Mouse (Mus musculus) CH12.LX (cell line): ENCODE results near the gene Ptms. TPM values are rescaled to one million over a fixed set of nuclear protein-coding genes. Genes with fewer than 3 reads are reported as not detected.

Source experiments
- DNase-seq: peaks from one replicate; pipeline ENCODE4 v3.0.0-alpha.2; 2013; ENCODE audit errors: extremely low read depth
- H3K27ac ChIP-seq: 2 replicates; pipeline ENCODE4 v1.5.1; 2012; ENCODE audit warnings: low read depth, mild to moderate bottlenecking, control low read depth, moderate library complexity; ENCODE audit not compliant: insufficient read depth
- H3K27me3 ChIP-seq: replicated peaks from 2 replicates; pipeline ENCODE3; 2012; ENCODE audit warnings: inconsistent platforms
- H3K36me3 ChIP-seq, 2 experiments: replicated peaks in 1 of 2; 2 replicates each; pipeline versions ENCODE3 to v1.6.1; 2012; ENCODE audit warnings: inconsistent platforms in 1 of 2, low read length in 1 of 2, mild to moderate bottlenecking in 1 of 2, mixed read lengths in 1 of 2, moderate library complexity in 1 of 2; ENCODE audit not compliant: control insufficient read depth in 1 of 2, insufficient read depth in 1 of 2
- H3K4me1 ChIP-seq, 2 experiments: 2 replicates each; pipeline ENCODE4 v1.6.1; 2012; ENCODE audit warnings: inconsistent platforms in 1 of 2, moderate library complexity in 1 of 2; ENCODE audit not compliant: insufficient read depth in 2 of 2, control insufficient read depth in 1 of 2
- H3K4me2 ChIP-seq: 2 replicates; pipeline ENCODE4 v1.6.1; 2012; ENCODE audit warnings: low read depth, mild to moderate bottlenecking, control low read depth; ENCODE audit not compliant: poor library complexity, insufficient read depth, severe bottlenecking
- H3K4me3 ChIP-seq, 3 experiments: fragments of 150-350 bp in 1 of 3; sonication (generic) in 1 of 3; replicated peaks in 1 of 3; 2 replicates each; pipeline versions ENCODE3 to v1.5.1; 2011 to 2012; ENCODE audit warnings: low read depth in 2 of 3, low read length in 2 of 3, mild to moderate bottlenecking in 2 of 3, moderate library complexity in 2 of 3, control low read depth in 1 of 3, improper control_type of control experiment in 1 of 3, inconsistent platforms in 1 of 3, mixed read lengths in 1 of 3; ENCODE audit not compliant: poor library complexity in 1 of 3
- H3K79me2 ChIP-seq: replicated peaks from 2 replicates; pipeline ENCODE4 v1.6.1; 2012; ENCODE audit warnings: mild to moderate bottlenecking, moderate library complexity; ENCODE audit not compliant: control insufficient read depth, poor library complexity, insufficient read depth, severe bottlenecking; ENCODE audit errors: extremely low read depth
- H3K9ac ChIP-seq: 2 replicates; pipeline ENCODE4 v1.6.1; 2012; ENCODE audit warnings: low read depth, mild to moderate bottlenecking, control low read depth, moderate library complexity; ENCODE audit not compliant: insufficient read depth
- H3K9me3 ChIP-seq: replicated peaks from 2 replicates; pipeline ENCODE3; 2012; ENCODE audit warnings: low read length, inconsistent platforms, mixed read lengths
- BHLHE40 ChIP-seq: IDR thresholded peaks from 2 replicates; pipeline ENCODE4 v1.6.1; 2011; ENCODE audit warnings: mild to moderate bottlenecking, low read depth, low read length, improper control_type of control experiment
- CHD2 ChIP-seq: IDR thresholded peaks from 2 replicates; pipeline ENCODE4 v1.6.1; 2011; ENCODE audit warnings: low read length, improper control_type of control experiment
- CTCF ChIP-seq, 2 experiments: IDR thresholded peaks in 1 of 2; conservative IDR thresholded peaks in 1 of 2; 2 replicates each; pipeline ENCODE4 v1.5.1; 2011 to 2012; ENCODE audit warnings: low read depth in 2 of 2, low read length in 2 of 2, improper control_type of control experiment in 1 of 2, inconsistent platforms in 1 of 2, mild to moderate bottlenecking in 1 of 2, moderate library complexity in 1 of 2
- ELF1 ChIP-seq: IDR thresholded peaks from 2 replicates; pipeline ENCODE4 v1.6.1; 2014; ENCODE audit warnings: low read depth, mild to moderate bottlenecking, inconsistent platforms, low read length, improper control_type of control experiment
- EP300 ChIP-seq: IDR thresholded peaks from 2 replicates; pipeline ENCODE4 v1.6.1; 2011; ENCODE audit warnings: low read length, improper control_type of control experiment
- GABPA ChIP-seq: IDR thresholded peaks from 2 replicates; pipeline ENCODE4 v1.6.1; 2012; ENCODE audit warnings: low read depth, low read length, improper control_type of control experiment, inconsistent platforms; ENCODE audit not compliant: insufficient replicate concordance
- HCFC1 ChIP-seq: IDR thresholded peaks from 2 replicates; pipeline ENCODE4 v1.6.1; 2012; ENCODE audit warnings: low read depth, mild to moderate bottlenecking, inconsistent platforms, low read length, improper control_type of control experiment
- IRF4 ChIP-seq: IDR thresholded peaks from 2 replicates; pipeline ENCODE4 v1.6.1; 2014; ENCODE audit warnings: low read depth, mild to moderate bottlenecking, inconsistent platforms, low read length, improper control_type of control experiment
- JUND ChIP-seq: conservative IDR thresholded peaks from 2 replicates; pipeline ENCODE4 v1.6.1; 2011; ENCODE audit warnings: low read depth, low read length, improper control_type of control experiment
- MAX ChIP-seq: IDR thresholded peaks from 2 replicates; pipeline ENCODE4 v1.6.1; 2011; ENCODE audit warnings: low read length, improper control_type of control experiment
- MAZ ChIP-seq: IDR thresholded peaks from 2 replicates; pipeline ENCODE4 v1.6.1; 2012; ENCODE audit warnings: low read depth, mild to moderate bottlenecking, inconsistent platforms, low read length, improper control_type of control experiment, moderate library complexity
- MXI1 ChIP-seq: IDR thresholded peaks from 2 replicates; pipeline ENCODE4 v1.6.1; 2011; ENCODE audit warnings: mild to moderate bottlenecking, low read depth, low read length, improper control_type of control experiment
- MYC ChIP-seq: IDR thresholded peaks from 2 replicates; pipeline ENCODE4 v1.6.1; 2011; ENCODE audit warnings: low read depth, mild to moderate bottlenecking, improper control_type of control experiment, low read length
- NELFE ChIP-seq: IDR thresholded peaks from 2 replicates; pipeline ENCODE4 v1.6.1; 2011; ENCODE audit warnings: low read depth, low read length, improper control_type of control experiment
- POLR2AphosphoS2 ChIP-seq: IDR thresholded peaks from 2 replicates; pipeline ENCODE4 v1.6.1; 2011; ENCODE audit warnings: low read depth, low read length, improper control_type of control experiment
- ZC3H11A ChIP-seq: IDR thresholded peaks from 2 replicates; pipeline ENCODE4 v1.6.1; 2012; ENCODE audit warnings: low read depth, mild to moderate bottlenecking, inconsistent platforms, low read length, improper control_type of control experiment
- ZKSCAN1 ChIP-seq: IDR thresholded peaks from 2 replicates; pipeline ENCODE4 v1.6.1; 2012; ENCODE audit warnings: low read depth, inconsistent platforms, low read length, improper control_type of control experiment, borderline replicate concordance
- ZNF384 ChIP-seq: IDR thresholded peaks from 2 replicates; pipeline ENCODE4 v1.6.1; 2012; ENCODE audit warnings: low read depth, low read length, improper control_type of control experiment, inconsistent platforms
- dilution Hi-C: fragments of 300-500 bp; cut with MboI; formaldehyde crosslinking; loops from 2 replicates; pipeline ENCODE4 v1.14.3; 2020; ENCODE audit warnings: low sequenced_read_pairs; ENCODE audit not compliant: extremely low pct_unique_long_range_greater_than_20kb, extremely low pct_ligation_motif_present
- in situ Hi-C: fragments of 300-500 bp; cut with MboI; formaldehyde crosslinking; loops from 3 replicates; pipeline ENCODE4 v1.14.3; 2019; ENCODE audit warnings: low sequenced_read_pairs, low pct_ligation_motif_present, low pct_unique_long_range_greater_than_20kb, mixed read lengths
- polyA plus RNA-seq: library from polyadenylated mRNA; unstranded; fragments of >175 nt; gene quantifications from 2 replicates; pipeline ENCODE4 v1.2.1, GENCODE M21; 2012; ENCODE audit warnings: low read depth; ENCODE audit not compliant: insufficient read length
- total RNA-seq, 2 experiments: library from RNA; depleted of rRNA; stranded (reverse); fragments of 300-350 nt in 1 of 2; fragments of >200 nt in 1 of 2; gene quantifications; 2 replicates each; pipeline ENCODE4 v1.2.3; 2012 to 2014

The Ptms gene
- total and polyA plus RNA-seq, 3 experiments = 7.0 to 99.6 (median 12.8) TPM

DNA sequence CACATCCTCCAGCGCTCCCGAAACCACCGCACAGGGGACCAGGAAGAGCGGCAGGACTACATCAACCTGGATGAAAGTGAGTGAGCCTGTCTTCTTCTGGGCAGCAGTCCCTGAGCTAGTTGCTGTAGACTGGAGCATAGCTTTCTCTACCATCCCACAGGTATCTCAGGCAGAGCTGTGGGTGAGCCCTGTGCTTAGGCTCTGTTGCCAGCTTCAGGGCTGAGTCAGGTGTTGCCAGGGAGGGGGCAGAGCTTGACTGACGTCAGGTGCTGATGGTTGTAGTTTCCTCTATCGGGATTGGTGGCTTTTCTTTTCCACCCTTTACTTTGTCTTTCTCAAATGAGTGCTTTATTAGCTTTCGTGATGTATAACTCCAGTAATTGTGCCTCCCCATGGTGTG is 14.8 kb upstream of the Ptms start:
- in situ Hi-C loops (loop anchor here (10.0 kb wide), 1 partner anchor 90 kb away; the partner anchor contains the start of gene Gnb3), dilution Hi-C loops (no loop called here)
- Histone ChIP-seq H3K27ac (no peak overlapping the region), H3K79me2 (peaks cover 14% of the 10 kb centered on the region), H3K27me3 (no peaks in the 10 kb centered on the region), H3K9me3 (peaks cover 2% of the 10 kb centered on the region), H3K4me3 (no peak overlapping the region), H3K36me3 (peaks cover 41 to 66% of the 10 kb centered on the region in 2 experiments), H3K9ac (no peak overlapping the region), H3K4me1 (peaks cover 5 to 18% of the 10 kb centered on the region in 2 experiments), H3K4me2 (no peak overlapping the region)
- TF ChIP-seq JUND (no peak), ZC3H11A (no peak), MAZ (no peak), GABPA (no peak), CTCF (conservative IDR thresholded peaks at IDR 0.05 in 1 of 2, IDR thresholded peaks at IDR 0.05 in 1 of 2; ENCODE audit: low read depth in 2 of 2, low read length in 2 of 2) (no peak), EP300 (no peak), ELF1 (no peak), MXI1 (no peak), MYC (no peak), BHLHE40 (no peak), NELFE (no peak), POLR2AphosphoS2 (no peak), HCFC1 (no peak), CHD2 (no peak), IRF4 (no peak), MAX (no peak)
- no peak for DNase-seq

DNA sequence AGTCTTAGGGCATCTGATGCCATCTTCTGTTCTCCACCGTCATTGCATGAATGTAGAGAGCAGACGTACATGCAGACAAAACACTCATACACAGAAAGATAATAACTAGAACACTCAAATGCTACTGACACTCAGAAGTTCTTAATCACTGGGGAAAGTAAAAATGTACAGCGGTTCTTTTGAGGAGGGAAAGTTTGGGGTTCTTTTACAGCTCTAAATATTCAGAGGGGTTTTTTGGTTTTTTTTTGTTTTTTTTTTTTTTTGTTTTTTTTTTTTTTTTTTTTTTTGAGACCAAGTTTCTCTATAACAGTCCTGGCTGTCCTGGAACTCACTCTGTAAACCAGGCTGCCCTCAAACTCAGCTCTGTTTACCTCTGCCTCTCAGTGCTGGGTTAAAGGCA is 13.2 kb upstream of the Ptms start:
- Histone ChIP-seq H3K9ac (no peak overlapping the region), H3K79me2 (peaks cover 14% of the 10 kb centered on the region), H3K4me3 (no peak overlapping the region), H3K4me1 (peaks cover 5 to 18% of the 10 kb centered on the region in 2 experiments), H3K36me3 (peaks cover 41 to 54% of the 10 kb centered on the region in 2 experiments), H3K4me2 (no peak overlapping the region), H3K9me3 (peaks cover 2% of the 10 kb centered on the region), H3K27me3 (no peaks in the 10 kb centered on the region), H3K27ac (no peak overlapping the region)
- in situ Hi-C loops (loop anchor here (10.0 kb wide), 1 partner anchor 88 kb away; the partner anchor contains the start of gene Gnb3), dilution Hi-C loops (no loop called here)
- no peak for DNase-seq
- peak; percentile 63 for TF ChIP-seq ZNF384
- no peak for TF ChIP-seq ZKSCAN1
